In genomic region chr6:42540681-42541080, GRCm38 (mm10) we compare ENCODE assay signal across 22 mouse cellular contexts. TPM values are rescaled to one million over a fixed set of nuclear protein-coding genes. Genes with fewer than 3 reads are reported as not detected.
"Had no signal": no experiment of that assay in that cellular context is flagged by ENCODE, and none has a peak within 500 bp of the region (broad histone marks: within the 10 kb centered on the region; RNA-seq: fewer than 3 reads in every experiment).

No protein-coding gene starts in this region.

- ATAC-seq: lung, postnatal 0 days; midbrain, embryonic 13.5 days had no signal

- H3K9ac ChIP-seq: liver, embryonic 15.5 days; midbrain, embryonic 13.5 days; stomach, embryonic 15.5 days had no signal

- H3K4me2 ChIP-seq: liver, embryonic 11.5 days; liver, embryonic 15.5 days; midbrain, embryonic 13.5 days; stomach, embryonic 15.5 days had no signal

- H3K4me3 ChIP-seq: liver, embryonic 15.5 days; midbrain, embryonic 13.5 days; stomach, embryonic 15.5 days had no signal

- DNase-seq: kidney, postnatal 25 days; layer of hippocampus, postnatal 36 days; lung, adult 2 months; lung, postnatal 36 days; right cerebral cortex, postnatal 14 days; thymus, adult 2 months; thymus, postnatal 25 days had no signal

- H3K27ac ChIP-seq: liver, embryonic 15.5 days; midbrain, embryonic 13.5 days; stomach, embryonic 15.5 days had no signal

- H3K9me3 ChIP-seq: liver, embryonic 15.5 days; midbrain, embryonic 13.5 days; stomach, embryonic 15.5 days had no signal

- H3K36me3 ChIP-seq: liver, embryonic 15.5 days; midbrain, embryonic 13.5 days; stomach, embryonic 15.5 days had no signal

- H3K4me1 ChIP-seq: liver, embryonic 15.5 days; stomach, embryonic 15.5 days had no signal

- H3K27me3 ChIP-seq: liver, embryonic 15.5 days; midbrain, embryonic 13.5 days; stomach, embryonic 15.5 days had no signal

RNA-seq across cellular contexts. Expression of gene Olfr455, which starts 6.7 kb away (rescaled TPM):
- total RNA-seq: layer of hippocampus, postnatal 36 days; left cerebral cortex, adult 8-10 months; left cerebral cortex, postnatal 25 days; megakaryocyte progenitor cell, adult 5-6 weeks; midbrain, postnatal 0 days had no signal
- polyA plus RNA-seq: kidney, embryonic 16.5 days; limb, embryonic 14.5 days; liver, embryonic 11.5 days; liver, embryonic 15.5 days; lung, adult 2 months; midbrain, embryonic 13.5 days; midbrain, postnatal 0 days; neural tube, embryonic 14.5 days; spleen, adult 2 months; stomach, embryonic 15.5 days; thymus, adult 2 months had no signal

RNA-seq across cellular contexts. Expression of gene Olfr456, which starts 53.7 kb away (rescaled TPM):
- total RNA-seq: layer of hippocampus, postnatal 36 days; left cerebral cortex, adult 8-10 months; left cerebral cortex, postnatal 25 days; megakaryocyte progenitor cell, adult 5-6 weeks; midbrain, postnatal 0 days had no signal
- polyA plus RNA-seq: kidney, embryonic 16.5 days; limb, embryonic 14.5 days; liver, embryonic 11.5 days; liver, embryonic 15.5 days; lung, adult 2 months; midbrain, embryonic 13.5 days; midbrain, postnatal 0 days; neural tube, embryonic 14.5 days; stomach, embryonic 15.5 days; thymus, adult 2 months; urinary bladder, adult 2 months had no signal

RNA-seq across cellular contexts. Expression of gene Tcaf3, which starts 56.8 kb away (rescaled TPM):
- total RNA-seq: layer of hippocampus, postnatal 36 days; left cerebral cortex, adult 8-10 months; left cerebral cortex, postnatal 25 days; megakaryocyte progenitor cell, adult 5-6 weeks; midbrain, postnatal 0 days had no signal
- polyA plus RNA-seq: kidney, embryonic 16.5 days; limb, embryonic 14.5 days; liver, embryonic 11.5 days; liver, embryonic 15.5 days; lung, adult 2 months; midbrain, embryonic 13.5 days; midbrain, postnatal 0 days; neural tube, embryonic 14.5 days; spleen, adult 2 months; stomach, embryonic 15.5 days; testis, adult 2 months; thymus, adult 2 months; urinary bladder, adult 2 months had no signal
